Mouse (Mus musculus): ENCODE measurements around the gene Apof. TPM values are rescaled to one million over a fixed set of nuclear protein-coding genes. Genes with fewer than 3 reads are reported as not detected.
"Not testable (repeated sequence)": the region's sequence is repeated elsewhere in the genome, so short reads cannot be mapped to it uniquely, and the experiment has no call there.

The Apof gene
- polyA plus RNA-seq, 1 experiment, result 0.38 TPM

DNA sequence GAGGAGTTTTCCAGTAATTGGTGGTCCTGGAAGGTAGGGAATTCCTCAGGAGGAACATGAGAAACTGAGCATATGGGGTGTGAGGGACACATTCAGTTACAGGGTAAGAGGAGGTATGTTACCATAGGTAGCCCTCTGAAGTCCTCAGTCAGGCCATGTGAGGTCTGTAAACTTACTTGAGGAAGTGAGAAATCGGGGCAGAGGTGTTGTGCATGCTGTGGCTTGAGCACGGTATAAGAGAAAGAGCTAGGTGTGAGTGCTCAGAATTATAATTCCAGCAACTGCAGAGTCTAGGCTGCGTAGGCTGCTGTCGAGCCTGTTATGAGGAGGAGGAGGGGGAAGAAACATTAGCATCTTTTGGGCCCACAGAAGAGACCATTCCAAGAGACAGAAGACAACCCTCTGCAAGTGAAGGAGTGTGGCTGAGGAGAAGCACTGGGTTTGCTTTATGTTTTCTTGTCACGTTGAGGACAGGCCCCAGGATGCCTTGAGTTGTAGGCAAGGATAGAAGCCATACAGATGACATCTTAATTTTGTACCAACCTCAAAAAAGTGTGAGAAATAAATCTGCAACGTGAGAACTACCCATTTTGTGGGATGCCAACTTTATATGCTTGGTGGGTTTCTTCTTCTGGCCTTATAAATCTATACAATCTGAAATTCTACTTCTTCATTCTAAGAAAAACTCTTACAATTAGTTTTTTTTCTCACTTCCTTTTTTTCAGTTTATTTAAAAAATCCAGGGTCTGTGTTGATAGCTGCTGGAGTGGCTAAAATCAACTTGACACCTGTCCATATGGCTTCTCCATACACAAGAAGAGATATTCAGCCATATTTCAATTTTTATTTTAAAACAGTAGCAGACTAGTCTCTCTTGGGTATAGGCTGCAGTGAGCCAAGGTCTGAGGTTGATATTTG lies 4.8 kb upstream of the Apof start:
- Histone ChIP-seq H3K36me3 (ENCODE audit: control insufficient read depth, insufficient read depth, low read length) (no peaks in the 10 kb centered on the region), H3K27me3 (ENCODE audit: control insufficient read depth, insufficient read depth, low read length) (no peaks in the 10 kb centered on the region), H3K27ac (ENCODE audit: control insufficient read depth, insufficient read depth, low read length) (no peak overlapping the region), H3K4me1 (replicated peaks; ENCODE audit: control insufficient read depth, insufficient read depth, low read length) (peaks cover 8% of the 10 kb centered on the region; the same call in 1 of the 2 replicates), H3K4me3 (ENCODE audit: control insufficient read depth, insufficient read depth, low read length) (no peak overlapping the region)
- WGBS, result 45% methylated on average over 6 of the region's 6 CpGs
- DNase-seq, result no peak
- TF ChIP-seq POLR2A (IDR thresholded peaks at IDR 0.05; ENCODE audit: control insufficient read depth, extremely low read depth, insufficient read depth, low read length, poor library complexity) (no peak), CTCF (IDR thresholded peaks at IDR 0.05; ENCODE audit: borderline replicate concordance, control insufficient read depth, extremely low read depth, insufficient read depth, low read length, poor library complexity) (no peak)

DNA sequence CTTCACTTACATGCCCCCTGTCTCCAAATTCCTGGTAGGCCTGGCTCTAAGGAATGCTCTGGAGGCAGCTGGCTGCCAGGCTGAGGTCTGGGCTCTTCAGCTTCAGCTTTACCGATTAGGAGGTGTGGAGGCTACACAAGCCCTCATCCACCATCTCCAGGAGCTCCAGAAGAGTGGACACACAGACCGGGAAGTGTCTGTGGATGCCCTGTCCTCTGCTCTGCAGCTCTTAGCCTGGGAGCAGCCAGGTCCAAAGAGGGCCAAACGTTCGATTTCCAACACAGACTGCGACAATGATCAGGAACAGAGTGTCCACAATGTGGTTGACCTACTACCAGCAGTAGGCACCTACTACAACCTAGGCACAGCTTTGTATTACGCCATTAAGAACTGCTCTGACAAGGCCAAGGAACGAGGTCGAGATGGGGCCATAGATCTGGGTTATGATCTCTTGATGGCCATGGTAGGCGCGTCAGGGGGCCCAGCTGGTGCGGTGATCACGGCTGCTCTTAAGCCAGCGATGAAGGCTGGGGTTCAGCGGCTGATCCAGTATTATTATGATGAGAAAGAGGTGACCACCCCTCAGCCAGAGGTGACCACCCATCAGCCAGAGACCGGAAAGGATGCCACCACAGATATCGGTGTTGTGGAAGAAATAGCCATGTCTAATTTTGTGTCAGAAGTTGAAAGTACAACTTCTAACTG lies 887 bp downstream of the Apof start:
- no peaks in the 10 kb centered on the region for H3K27me3 ChIP-seq (ENCODE audit: control insufficient read depth, insufficient read depth, low read length)
- peaks cover 4% of the 10 kb centered on the region; the same call in 1 of the 2 replicates for H3K4me1 ChIP-seq (replicated peaks; ENCODE audit: control insufficient read depth, insufficient read depth, low read length)
- no peak overlapping the region for H3K27ac ChIP-seq (ENCODE audit: control insufficient read depth, insufficient read depth, low read length)
- no peak for TF ChIP-seq CTCF (IDR thresholded peaks at IDR 0.05; ENCODE audit: borderline replicate concordance, control insufficient read depth, extremely low read depth, insufficient read depth, low read length, poor library complexity)
- no peak for TF ChIP-seq POLR2A (IDR thresholded peaks at IDR 0.05; ENCODE audit: control insufficient read depth, extremely low read depth, insufficient read depth, low read length, poor library complexity)
- no peaks in the 10 kb centered on the region for H3K36me3 ChIP-seq (ENCODE audit: control insufficient read depth, insufficient read depth, low read length)
- DNase-seq, result no peak
- no peak overlapping the region for H3K4me3 ChIP-seq (ENCODE audit: control insufficient read depth, insufficient read depth, low read length)
- WGBS, result 97% methylated on average over 16 of the region's 16 CpGs

DNA sequence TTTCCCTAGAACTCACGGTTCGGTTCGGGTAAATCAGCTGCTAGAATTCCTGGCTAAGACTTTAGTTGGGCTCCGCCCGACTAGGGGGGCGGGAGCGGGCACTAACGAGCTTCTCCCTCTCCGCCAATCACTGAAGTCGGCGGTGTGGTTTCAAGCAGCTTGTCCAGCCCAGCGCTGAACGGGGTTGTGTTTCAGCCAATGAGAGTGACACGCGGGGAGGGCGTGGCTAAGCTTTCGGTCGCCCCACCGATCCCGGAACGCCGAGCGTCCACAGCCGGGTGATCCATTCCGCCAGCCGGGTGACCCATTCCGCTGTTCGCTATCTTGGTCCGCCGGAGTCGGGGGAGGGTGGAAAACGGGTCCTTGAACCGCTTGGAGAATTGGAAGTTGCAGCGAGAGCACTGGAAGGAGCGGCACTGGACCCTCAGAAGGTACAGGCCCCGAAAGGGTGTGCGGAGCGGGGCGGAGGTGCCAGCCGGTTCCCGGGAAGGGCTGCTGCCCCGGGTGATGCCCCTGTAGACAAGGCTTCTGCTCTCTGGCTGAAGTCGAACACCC lies 1.9 kb downstream of the Apof start, which contains the start of gene Stat2:
Gene Stat2 (plus strand): TSS at position 273 of the 555 bp plus-strand sequence.
- no peaks in the 10 kb centered on the region for H3K27me3 ChIP-seq (ENCODE audit: control insufficient read depth, insufficient read depth, low read length)
- H3K27ac ChIP-seq (ENCODE audit: control insufficient read depth, insufficient read depth, low read length), result peak within 1 kb of the TSS; percentile 32
- H3K4me3 ChIP-seq (ENCODE audit: control insufficient read depth, insufficient read depth, low read length), result peak within 1 kb of the TSS; percentile 94
- under 1% methylated on average over 43 of the region's 43 CpGs for WGBS
- peak; percentile 95 for DNase-seq
- H3K36me3 ChIP-seq (ENCODE audit: control insufficient read depth, insufficient read depth, low read length), result no peaks in the 10 kb centered on the region
- peaks cover 4% of the 10 kb centered on the region; the same call in 1 of the 2 replicates for H3K4me1 ChIP-seq (replicated peaks; ENCODE audit: control insufficient read depth, insufficient read depth, low read length)
- TF ChIP-seq POLR2A (IDR thresholded peaks at IDR 0.05; ENCODE audit: control insufficient read depth, extremely low read depth, insufficient read depth, low read length, poor library complexity) (peak; percentile 76; the same call in 1 of the 2 replicates), CTCF (IDR thresholded peaks at IDR 0.05; ENCODE audit: borderline replicate concordance, control insufficient read depth, extremely low read depth, insufficient read depth, low read length, poor library complexity) (no peak)

DNA sequence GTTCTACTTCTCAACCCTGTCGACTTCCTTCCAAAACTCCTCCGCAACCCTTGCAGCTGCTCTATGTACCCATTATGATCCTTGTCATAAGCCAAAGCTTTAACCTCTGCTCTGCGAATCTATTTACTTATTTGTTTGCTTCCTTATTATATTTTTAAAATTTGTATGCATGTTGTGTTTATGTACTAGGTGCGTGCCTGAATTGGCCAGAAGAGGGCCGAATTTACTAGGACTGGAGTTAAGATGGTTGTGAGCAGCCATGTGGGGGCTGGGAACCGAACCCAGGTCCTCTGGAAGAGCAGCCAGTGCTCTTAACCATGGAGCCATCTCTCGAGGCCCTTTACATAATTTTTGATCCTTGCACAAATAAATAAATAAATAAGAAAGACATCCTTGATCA lies 2.4 kb downstream of the Apof start:
- no peak for TF ChIP-seq POLR2A (IDR thresholded peaks at IDR 0.05; ENCODE audit: control insufficient read depth, extremely low read depth, insufficient read depth, low read length, poor library complexity)

DNA sequence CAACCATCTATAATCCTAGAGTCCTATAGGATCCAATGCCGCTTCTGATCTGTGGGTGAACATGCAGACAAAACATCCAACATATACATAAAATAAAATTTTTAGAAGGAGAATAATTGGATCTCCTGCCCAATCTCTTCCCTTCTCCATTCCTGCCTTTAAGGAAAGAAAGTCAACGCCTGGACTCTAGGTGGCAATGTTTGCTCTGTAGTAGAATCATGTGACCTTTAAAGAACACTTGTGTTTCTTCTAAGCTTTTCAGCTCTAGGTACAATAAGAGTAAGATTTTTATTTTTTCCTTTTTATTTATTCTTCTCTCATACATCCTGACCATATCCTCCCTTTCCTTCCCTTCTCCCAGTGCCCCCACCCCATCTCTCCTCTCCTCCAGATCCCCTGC lies 3.4 kb downstream of the Apof start:
- DNase-seq, result no peak
- TF ChIP-seq POLR2A (IDR thresholded peaks at IDR 0.05; ENCODE audit: control insufficient read depth, extremely low read depth, insufficient read depth, low read length, poor library complexity), result no peak
- TF ChIP-seq CTCF (IDR thresholded peaks at IDR 0.05; ENCODE audit: borderline replicate concordance, control insufficient read depth, extremely low read depth, insufficient read depth, low read length, poor library complexity), result no peak
- Histone ChIP-seq H3K4me1 (replicated peaks; ENCODE audit: control insufficient read depth, insufficient read depth, low read length) (peaks cover 4% of the 10 kb centered on the region; the same call in 1 of the 2 replicates), H3K4me3 (ENCODE audit: control insufficient read depth, insufficient read depth, low read length) (no peak overlapping the region), H3K36me3 (ENCODE audit: control insufficient read depth, insufficient read depth, low read length) (peaks cover 6% of the 10 kb centered on the region), H3K27me3 (ENCODE audit: control insufficient read depth, insufficient read depth, low read length) (no peaks in the 10 kb centered on the region), H3K27ac (ENCODE audit: control insufficient read depth, insufficient read depth, low read length) (no peak overlapping the region)
- WGBS, result 75% methylated on average over 2 of the region's 2 CpGs

More for the DNA sequence above, 2.4 kb downstream of the Apof start:
- peak overlapping the region; percentile 94 for H3K4me3 ChIP-seq (ENCODE audit: control insufficient read depth, insufficient read depth, low read length)
- no peaks in the 10 kb centered on the region for H3K36me3 ChIP-seq (ENCODE audit: control insufficient read depth, insufficient read depth, low read length)
- 42% methylated on average over 7 of the region's 7 CpGs for WGBS
- DNase-seq, result no peak
- H3K4me1 ChIP-seq (replicated peaks; ENCODE audit: control insufficient read depth, insufficient read depth, low read length), result peaks cover 4% of the 10 kb centered on the region; the same call in 1 of the 2 replicates
- H3K27me3 ChIP-seq (ENCODE audit: control insufficient read depth, insufficient read depth, low read length), result no peaks in the 10 kb centered on the region
- peak overlapping the region; percentile 32 for H3K27ac ChIP-seq (ENCODE audit: control insufficient read depth, insufficient read depth, low read length)

DNA sequence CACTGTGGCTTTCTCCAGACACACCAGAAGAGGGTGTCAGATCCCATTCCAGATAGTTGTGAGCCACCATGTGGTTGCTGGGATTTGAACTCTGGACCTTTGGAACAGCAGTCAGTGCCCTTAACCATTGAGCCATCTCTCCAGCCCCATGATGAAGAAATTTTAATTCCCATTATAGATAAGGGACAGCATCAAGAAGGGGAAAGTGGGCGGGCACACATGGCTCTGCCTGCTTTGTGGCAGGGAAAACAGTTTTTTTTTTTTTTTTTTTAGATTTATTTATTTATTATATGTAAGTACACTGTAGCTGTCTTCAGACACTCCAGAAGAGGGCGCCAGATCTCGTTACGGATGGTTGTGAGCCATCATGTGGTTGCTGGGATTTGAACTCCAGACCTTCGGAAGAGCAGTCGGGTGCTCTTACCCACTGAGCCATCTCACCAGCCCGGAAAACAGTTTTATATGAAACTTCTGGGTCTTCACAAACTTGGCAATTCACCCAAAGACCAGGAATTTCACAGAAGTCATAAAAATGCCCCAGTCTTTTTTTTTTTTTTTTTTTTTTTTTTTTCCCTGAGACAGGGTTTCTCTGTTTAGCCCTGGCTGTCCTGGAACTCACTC lies 4.5 kb downstream of the Apof start:
- H3K4me3 ChIP-seq (ENCODE audit: control insufficient read depth, insufficient read depth, low read length); H3K4me1 ChIP-seq (replicated peaks; ENCODE audit: control insufficient read depth, insufficient read depth, low read length); H3K27ac ChIP-seq (ENCODE audit: control insufficient read depth, insufficient read depth, low read length); H3K27me3 ChIP-seq (ENCODE audit: control insufficient read depth, insufficient read depth, low read length); DNase-seq: not testable (repeated sequence)
- WGBS, result 88% methylated on average over 7 of the region's 7 CpGs
- H3K36me3 ChIP-seq (ENCODE audit: control insufficient read depth, insufficient read depth, low read length), result peaks cover 16% of the 10 kb centered on the region

DNA sequence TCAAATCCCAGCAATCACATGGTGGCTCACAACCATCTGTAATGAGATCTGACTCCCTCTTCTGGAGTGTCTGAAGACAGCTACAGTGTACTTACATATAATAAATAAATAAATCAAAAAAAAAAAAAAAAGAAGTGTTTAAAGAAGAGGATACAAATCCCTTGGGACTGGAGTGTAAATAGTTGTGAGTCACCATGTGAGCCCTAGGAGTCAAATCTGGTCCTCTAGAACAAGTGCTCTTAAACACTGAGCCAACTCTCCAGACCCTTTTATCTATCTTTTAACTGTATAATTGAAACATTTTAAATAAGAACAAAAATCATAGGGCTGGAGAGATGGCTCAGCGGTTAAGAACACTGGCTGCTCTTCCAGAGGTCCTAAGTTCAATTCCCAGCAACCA lies 6.9 kb downstream of the Apof start:
- H3K4me1 ChIP-seq (replicated peaks; ENCODE audit: control insufficient read depth, insufficient read depth, low read length); DNase-seq; H3K27ac ChIP-seq (ENCODE audit: control insufficient read depth, insufficient read depth, low read length); H3K4me3 ChIP-seq (ENCODE audit: control insufficient read depth, insufficient read depth, low read length); H3K27me3 ChIP-seq (ENCODE audit: control insufficient read depth, insufficient read depth, low read length): not testable (repeated sequence)
- peaks cover 26% of the 10 kb centered on the region for H3K36me3 ChIP-seq (ENCODE audit: control insufficient read depth, insufficient read depth, low read length)
- WGBS, result 97% methylated on average over 1 of the region's 1 CpGs

Data from thymus, adult 2 months (tissue).